In the genomic region with DNA sequence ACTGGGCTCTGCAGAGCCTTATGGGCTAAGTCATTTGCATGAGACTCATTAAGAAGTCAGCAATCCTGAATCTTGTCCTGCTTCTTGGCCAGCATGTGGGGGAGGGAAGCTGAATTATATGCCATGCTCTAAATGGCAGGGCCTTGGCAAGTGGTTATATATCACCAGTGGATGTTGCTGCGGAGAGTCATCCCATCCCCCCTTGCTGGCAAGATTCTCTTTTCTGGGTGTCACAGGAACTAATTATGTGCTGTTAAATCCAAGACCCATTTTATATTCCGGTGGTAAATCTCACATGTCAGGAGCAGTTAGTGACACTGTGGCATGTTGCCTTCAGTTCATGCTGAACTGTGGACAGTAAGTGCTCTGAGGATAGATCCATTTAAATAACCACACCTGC, we compare ENCODE assay signal across 19 mouse cellular contexts. TPM values are rescaled to one million over a fixed set of nuclear protein-coding genes. Genes with fewer than 3 reads are reported as not detected.
DNase-seq lines count a peak whose midpoint lies in the region; ATAC-seq lines count a peak whose summit lies in the region.
"Had no signal": no experiment of that assay in that cellular context is flagged by ENCODE, and none has a peak within 500 bp of the region (broad histone marks: within the 10 kb centered on the region; RNA-seq: fewer than 3 reads in every experiment).

No protein-coding gene starts in this region.

- no peaks in the 10 kb centered on the region for H3K36me3 ChIP-seq in intestine, embryonic 14.5 days (ENCODE audit: control insufficient read depth, insufficient read depth, low read length)
- H3K36me3 ChIP-seq in intestine, embryonic 16.5 days (ENCODE audit: control insufficient read depth, insufficient read depth, low read length) = no peaks in the 10 kb centered on the region
- H3K36me3 ChIP-seq in forebrain, embryonic 16.5 days (ENCODE audit: control insufficient read depth, insufficient read depth) = no peaks in the 10 kb centered on the region
- H3K36me3 ChIP-seq: embryonic facial prominence, embryonic 12.5 days; G1E; midbrain, embryonic 15.5 days had no signal

- 79% methylated on average over 2 of the region's 2 CpGs for WGBS in intestine, embryonic 14.5 days
- 79% methylated on average over 2 of the region's 2 CpGs for WGBS in intestine, embryonic 16.5 days
- 29% methylated on average over 2 of the region's 2 CpGs for WGBS in forebrain, embryonic 16.5 days

- no peak for ATAC-seq in intestine, embryonic 14.5 days (replicated peaks; ENCODE audit: low FRiP score, low TSS enrichment, low read depth)
- no peak for ATAC-seq in intestine, embryonic 16.5 days
- ATAC-seq in forebrain, embryonic 16.5 days = peak; percentile 45
- ATAC-seq: midbrain, embryonic 15.5 days had no signal

- peak; percentile 36 for DNase-seq in gastrocnemius, adult 18-20 months (ENCODE audit: low spot score)
- DNase-seq in gastrocnemius, postnatal 14 days = no peak
- DNase-seq in intestine, embryonic 14.5 days (ENCODE audit: low spot score) = peak; percentile 44
- DNase-seq in brain, adult 2 months (ENCODE audit: low read depth, low spot score) = peak; percentile 26
- no peak for DNase-seq in Muller cell, postnatal 12 days (ENCODE audit: inconsistent ontology term)
- no peak for DNase-seq in right cerebral cortex, postnatal 36 days (ENCODE audit: low spot score in 2 of 2)
- DNase-seq: adrenal gland, postnatal 25 days; layer of hippocampus, adult 9-11 months; lung, adult 2 months; lung, postnatal 4 days; thymus, postnatal 4 days had no signal

- intact Hi-C loops in gastrocnemius, postnatal 14 days (cut with DNase I; ENCODE audit: low total_unique reads) = no loop called here

- no peaks in the 10 kb centered on the region for H3K9me3 ChIP-seq in intestine, embryonic 14.5 days (ENCODE audit: control insufficient read depth, low read length)
- H3K9me3 ChIP-seq in intestine, embryonic 16.5 days (ENCODE audit: control insufficient read depth, low read length) = no peaks in the 10 kb centered on the region
- no peaks in the 10 kb centered on the region for H3K9me3 ChIP-seq in forebrain, embryonic 16.5 days (ENCODE audit: control insufficient read depth, low read length)
- H3K9me3 ChIP-seq: embryonic facial prominence, embryonic 12.5 days; G1E; midbrain, embryonic 15.5 days had no signal

- no peaks in the 10 kb centered on the region for H3K27me3 ChIP-seq in intestine, embryonic 14.5 days (replicated peaks; ENCODE audit: control insufficient read depth, insufficient read depth, low read length)
- H3K27me3 ChIP-seq in intestine, embryonic 16.5 days (replicated peaks; ENCODE audit: control insufficient read depth, insufficient read depth, low read length) = no peaks in the 10 kb centered on the region
- no peaks in the 10 kb centered on the region for H3K27me3 ChIP-seq in forebrain, embryonic 16.5 days (replicated peaks; ENCODE audit: control insufficient read depth, insufficient read depth, low read length)
- H3K27me3 ChIP-seq: embryonic facial prominence, embryonic 12.5 days; midbrain, embryonic 15.5 days had no signal

- H3K9ac ChIP-seq in intestine, embryonic 14.5 days (ENCODE audit: low read length) = no peak overlapping the region
- no peak overlapping the region for H3K9ac ChIP-seq in intestine, embryonic 16.5 days (ENCODE audit: low read depth, low read length)
- H3K9ac ChIP-seq in forebrain, embryonic 16.5 days (replicated peaks; ENCODE audit: low read depth, low read length) = no peak overlapping the region
- H3K9ac ChIP-seq: embryonic facial prominence, embryonic 12.5 days; midbrain, embryonic 15.5 days had no signal

- H3K4me3 ChIP-seq in intestine, embryonic 14.5 days (ENCODE audit: low read depth, low read length) = no peak overlapping the region
- H3K4me3 ChIP-seq in intestine, embryonic 16.5 days (ENCODE audit: low read length) = no peak overlapping the region
- no peak overlapping the region for H3K4me3 ChIP-seq in forebrain, embryonic 16.5 days (replicated peaks; ENCODE audit: low read length)
- H3K4me3 ChIP-seq: embryonic facial prominence, embryonic 12.5 days; midbrain, embryonic 15.5 days had no signal

- peaks cover 8% of the 10 kb centered on the region for H3K4me1 ChIP-seq in intestine, embryonic 14.5 days (replicated peaks; ENCODE audit: control insufficient read depth, insufficient read depth, low read length)
- no peaks in the 10 kb centered on the region for H3K4me1 ChIP-seq in intestine, embryonic 16.5 days (ENCODE audit: control insufficient read depth, insufficient read depth, low read length)
- peaks cover 16% of the 10 kb centered on the region for H3K4me1 ChIP-seq in forebrain, embryonic 16.5 days (replicated peaks; ENCODE audit: control insufficient read depth, insufficient read depth, low read length)

- H3K27ac ChIP-seq in intestine, embryonic 14.5 days (ENCODE audit: low read depth) = no peak overlapping the region
- H3K27ac ChIP-seq in intestine, embryonic 16.5 days (ENCODE audit: low read length) = no peak overlapping the region
- H3K27ac ChIP-seq in forebrain, embryonic 16.5 days (ENCODE audit: low read length) = no peak overlapping the region
- H3K27ac ChIP-seq: embryonic facial prominence, embryonic 12.5 days; midbrain, embryonic 15.5 days had no signal

- no peak overlapping the region for H3K4me2 ChIP-seq in intestine, embryonic 14.5 days (ENCODE audit: low read length)
- no peak overlapping the region for H3K4me2 ChIP-seq in intestine, embryonic 16.5 days (ENCODE audit: low read depth, low read length)
- H3K4me2 ChIP-seq in forebrain, embryonic 16.5 days (ENCODE audit: low read length) = no peak overlapping the region
- H3K4me2 ChIP-seq: embryonic facial prominence, embryonic 12.5 days; midbrain, embryonic 15.5 days had no signal

RNA-seq across cellular contexts. Expression of a gene that starts 31.1 kb away (rescaled TPM):
- 10 to 100 TPM; 39.9 to 53.7 TPM for total RNA-seq in gastrocnemius, adult 18-20 months (2021)
- total RNA-seq in gastrocnemius, postnatal 14 days (2021) = 10 to 100 TPM; 16.1 to 20.3 TPM
- polyA plus RNA-seq in intestine, embryonic 14.5 days (2014; fragmentation: Nextera tagmentation; extraction: Ambion mirVana) = 8.9 and 10.9 TPM in 2 replicates
- 9.4 and 10.3 TPM in 2 replicates for polyA plus RNA-seq in intestine, embryonic 16.5 days (2015; fragmentation: Nextera tagmentation; extraction: Ambion mirVana)
- 23.5 and 28.0 TPM in 2 replicates for polyA plus RNA-seq in forebrain, embryonic 16.5 days (2015; fragmentation: Nextera tagmentation; extraction: Ambion mirVana)
- total RNA-seq: common myeloid progenitor, adult 5-6 weeks; hematopoietic stem cell, adult 5-6 weeks; neutrophil, adult 5-6 weeks had no signal
- polyA plus RNA-seq: G1E had no signal

Comparison
In these comparisons a context has a peak if more than half of its experiments do, and no peak if none do; other contexts are left out.
1. DNase-seq: peak in gastrocnemius, adult 18-20 months (single experiment), intestine, embryonic 14.5 days (single experiment) and brain, adult 2 months (single experiment); none in gastrocnemius, postnatal 14 days (single experiment), Muller cell, postnatal 12 days (single experiment) and right cerebral cortex, postnatal 36 days (0 of 2).